Mouse (Mus musculus) erythroblast, embryonic 14.5 days (primary cell): ENCODE results near the gene Hbq1b. TPM values are rescaled to one million over a fixed set of nuclear protein-coding genes. Genes with fewer than 3 reads are reported as not detected.
A peak's percentile ranks its signal among the peaks of the same experiment; 100 is the strongest.
"Not testable (repeated sequence)": the region's sequence is repeated elsewhere in the genome, so short reads cannot be mapped to it uniquely, and the experiment has no call there.

Source experiments
- H3K27me3 ChIP-seq: 2 replicates; pipeline ENCODE4 v1.6.1; 2012; ENCODE audit warnings: inconsistent platforms; ENCODE audit not compliant: control insufficient read depth
- H3K36me3 ChIP-seq: 2 replicates; pipeline ENCODE4 v1.6.1; 2012; ENCODE audit warnings: mild to moderate bottlenecking, inconsistent platforms; ENCODE audit not compliant: control insufficient read depth
- H3K4me1 ChIP-seq: 2 replicates; pipeline ENCODE4 v1.6.1; 2012; ENCODE audit warnings: inconsistent platforms; ENCODE audit not compliant: control insufficient read depth
- H3K4me3 ChIP-seq: replicated peaks from 2 replicates; pipeline ENCODE3; 2012; ENCODE audit warnings: moderate library complexity, mild to moderate bottlenecking, inconsistent platforms
- H3K9me3 ChIP-seq: 2 replicates; pipeline ENCODE4 v1.6.1; 2012; ENCODE audit warnings: low read length, inconsistent platforms, mixed read lengths; ENCODE audit not compliant: control insufficient read depth
- GATA1 ChIP-seq: IDR thresholded peaks from 2 replicates; pipeline ENCODE4 v1.6.1; 2012; ENCODE audit warnings: low read length, inconsistent platforms, mixed read lengths
- TAL1 ChIP-seq: IDR thresholded peaks from 3 replicates; pipeline ENCODE4 v1.6.1; 2012; ENCODE audit warnings: low read length, inconsistent platforms, mixed read lengths
- polyA plus RNA-seq: library from polyadenylated mRNA; stranded (reverse); fragments of >175 nt; gene quantifications from 2 replicates; pipeline ENCODE4 v1.2.3, GENCODE M21; 2012

The Hbq1b gene
- polyA plus RNA-seq, 1 experiment, result 7.5 TPM

DNA sequence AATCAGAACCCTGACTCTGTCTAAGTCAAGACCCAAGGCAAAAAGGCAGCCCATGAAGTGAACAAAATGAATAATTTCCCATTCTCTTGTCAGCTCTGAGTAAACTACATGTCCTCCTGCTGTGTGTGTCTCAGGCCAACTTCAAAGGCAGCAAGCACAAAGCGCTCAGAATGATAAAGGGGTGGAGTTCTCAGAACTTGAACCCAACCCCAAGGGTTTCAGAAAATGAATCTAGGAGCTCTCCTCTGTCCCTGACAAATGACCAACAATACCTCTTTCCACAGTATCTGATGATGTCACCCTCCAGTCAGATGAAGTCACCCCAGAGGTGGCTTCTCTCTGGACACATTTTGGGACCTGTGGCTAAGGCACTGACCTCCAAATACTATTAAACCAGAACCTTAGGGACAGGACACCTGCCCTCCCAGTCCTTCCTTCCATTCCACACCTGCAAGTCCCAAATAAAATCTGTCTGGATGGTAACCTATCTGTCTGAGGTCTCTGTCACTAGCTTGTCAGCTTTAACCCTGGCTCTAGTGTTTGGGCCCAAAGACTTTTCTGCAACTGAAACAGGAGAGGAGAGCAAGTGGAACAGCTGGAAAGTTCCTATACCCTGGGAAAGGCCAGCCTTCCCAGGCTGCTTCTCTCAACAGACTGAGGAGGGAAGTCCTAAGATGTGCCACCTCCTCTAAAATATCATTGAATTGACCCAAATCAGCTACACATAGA, 5.2 kb upstream of the Hbq1b start:
- Histone ChIP-seq H3K9me3 (no peaks in the 10 kb centered on the region; the same call in 1 of the 2 replicates), H3K4me3 (peak overlapping the region; percentile 22), H3K4me1 (peaks cover 65% of the 10 kb centered on the region), H3K36me3 (peaks cover 27% of the 10 kb centered on the region), H3K27me3 (peaks cover 28% of the 10 kb centered on the region)
- no peak for TF ChIP-seq TAL1
- no peak for TF ChIP-seq GATA1

DNA sequence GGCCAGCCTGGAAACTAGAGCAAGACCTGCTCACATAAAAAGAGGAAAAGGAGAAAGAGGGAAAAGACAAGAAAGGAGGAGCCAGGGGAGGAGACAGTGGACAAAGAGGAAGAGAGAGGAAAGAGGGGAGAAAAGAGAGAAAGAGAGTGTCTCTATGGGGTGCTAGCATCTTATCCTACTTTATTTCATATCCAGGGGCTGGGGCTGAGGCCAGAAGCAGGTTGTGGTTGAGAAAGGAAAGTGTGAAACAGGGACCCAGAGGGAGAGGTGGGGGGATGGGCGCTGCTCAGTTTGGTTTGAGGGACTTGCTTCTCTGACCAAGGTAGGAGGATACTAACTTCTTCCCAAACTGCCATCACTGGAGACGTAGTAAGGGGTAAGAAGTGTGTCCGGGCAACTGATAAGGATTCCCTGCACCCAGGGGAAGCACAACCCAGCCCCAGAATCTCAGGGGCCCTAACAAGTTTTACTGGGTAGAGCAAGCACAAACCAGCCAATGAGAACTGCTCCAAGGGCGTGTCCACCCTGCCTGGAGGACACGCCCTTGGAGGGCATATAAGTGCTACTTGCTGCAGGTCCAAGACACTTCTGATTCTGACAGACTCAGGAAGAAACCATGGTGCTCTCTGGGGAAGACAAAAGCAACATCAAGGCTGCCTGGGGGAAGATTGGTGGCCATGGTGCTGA, 3.5 kb upstream of the Hbq1b start, which contains the start of gene Hba-a1:
Gene Hba-a1 (plus strand): TSS at position 421 of the 687 bp plus-strand sequence.
- not testable (repeated sequence) for H3K9me3 ChIP-seq
- H3K27me3 ChIP-seq, result peaks cover 12% of the 10 kb centered on the region
- H3K4me1 ChIP-seq, result peaks cover 66% of the 10 kb centered on the region
- H3K36me3 ChIP-seq, result peaks cover 34% of the 10 kb centered on the region
- H3K4me3 ChIP-seq, result peak within 1 kb of the TSS; percentile 67

DNA sequence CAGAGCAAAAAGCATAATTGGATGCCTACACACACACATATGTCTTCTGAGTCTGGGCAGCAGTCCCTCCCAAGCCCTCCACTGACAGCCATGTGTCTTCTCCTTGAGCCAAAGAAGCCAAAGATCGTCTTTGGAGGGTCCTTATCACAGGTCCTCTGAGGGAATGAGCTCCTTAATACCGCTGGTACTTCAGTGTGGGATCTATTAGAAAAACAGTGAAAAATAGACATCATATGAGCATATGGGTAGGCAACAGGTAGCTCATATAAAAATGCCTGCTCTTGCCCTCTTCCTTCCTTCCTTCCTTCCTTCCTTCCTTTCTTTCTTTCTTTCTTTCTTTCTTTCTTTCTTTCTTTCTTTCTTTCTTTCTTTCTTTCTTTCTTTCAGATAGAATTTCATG, 2.2 kb upstream of the Hbq1b start:
- H3K27me3 ChIP-seq, H3K9me3 ChIP-seq: not testable (repeated sequence)
- Histone ChIP-seq H3K36me3 (peaks cover 42% of the 10 kb centered on the region), H3K4me1 (peaks cover 66% of the 10 kb centered on the region), H3K4me3 (peak overlapping the region; percentile 67)

DNA sequence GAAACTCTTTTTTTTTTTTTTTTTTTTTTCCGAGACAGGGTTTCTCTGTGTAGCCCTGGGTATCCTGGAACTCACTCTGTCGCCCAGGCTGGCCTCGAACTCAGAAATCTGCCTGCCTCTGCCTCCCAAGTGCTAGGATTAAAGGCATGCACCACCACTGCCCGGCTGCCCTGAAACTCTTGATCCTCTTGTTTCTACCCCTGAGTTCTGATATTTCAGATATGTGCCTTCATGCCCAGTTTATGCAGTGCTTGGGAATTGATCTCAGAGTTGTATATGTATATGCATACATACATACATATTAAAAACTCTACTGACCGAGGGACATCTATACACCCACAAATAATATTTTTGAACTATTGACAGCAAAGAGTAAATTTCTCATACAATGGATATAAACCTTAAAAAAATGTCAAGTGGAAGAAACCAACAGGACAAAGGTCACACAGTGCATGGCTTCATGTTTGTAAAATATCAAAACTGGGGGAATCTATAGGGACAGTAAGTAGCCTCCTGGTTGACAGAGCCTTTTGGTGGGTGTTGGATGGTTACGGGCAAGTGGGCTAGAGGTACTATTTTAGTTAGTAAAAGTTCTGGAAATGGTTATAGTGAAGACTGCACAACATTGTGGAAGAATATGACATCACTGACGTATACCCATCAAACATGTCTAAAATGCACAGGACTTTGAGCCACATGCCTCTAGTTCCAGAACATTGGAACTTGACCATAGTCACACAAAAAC, 1.6 kb upstream of the Hbq1b start:
- Histone ChIP-seq H3K27me3 (no peaks in the 10 kb centered on the region; the same call in 1 of the 2 replicates), H3K36me3 (peaks cover 48% of the 10 kb centered on the region), H3K4me1 (peaks cover 66% of the 10 kb centered on the region), H3K4me3 (peak overlapping the region; percentile 67), H3K9me3 (no peaks in the 10 kb centered on the region)
- TF ChIP-seq TAL1 (no peak), GATA1 (no peak)

DNA sequence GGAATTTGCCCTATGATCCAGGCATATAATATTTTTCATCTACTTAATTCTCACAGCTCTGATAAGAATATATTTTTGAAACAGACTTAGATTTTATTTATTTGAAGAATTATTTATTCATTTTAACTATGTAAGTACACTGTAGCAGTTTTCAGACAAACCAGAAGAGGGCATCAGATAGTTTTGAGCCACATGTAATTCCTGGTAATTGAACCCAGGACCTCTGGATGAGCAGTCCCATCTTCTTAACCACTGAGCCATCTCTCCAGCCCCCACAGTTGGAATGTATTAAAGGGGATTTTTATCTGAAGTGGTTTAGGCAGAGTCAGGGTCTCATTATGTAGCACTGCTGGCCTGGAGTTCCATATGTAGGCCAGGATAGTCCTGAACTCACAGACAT, 878 bp upstream of the Hbq1b start:
- Histone ChIP-seq H3K4me1 (peaks cover 65% of the 10 kb centered on the region), H3K4me3 (peak overlapping the region; percentile 67), H3K36me3 (peaks cover 54% of the 10 kb centered on the region)
- not testable (repeated sequence) for H3K9me3 ChIP-seq, H3K27me3 ChIP-seq

DNA sequence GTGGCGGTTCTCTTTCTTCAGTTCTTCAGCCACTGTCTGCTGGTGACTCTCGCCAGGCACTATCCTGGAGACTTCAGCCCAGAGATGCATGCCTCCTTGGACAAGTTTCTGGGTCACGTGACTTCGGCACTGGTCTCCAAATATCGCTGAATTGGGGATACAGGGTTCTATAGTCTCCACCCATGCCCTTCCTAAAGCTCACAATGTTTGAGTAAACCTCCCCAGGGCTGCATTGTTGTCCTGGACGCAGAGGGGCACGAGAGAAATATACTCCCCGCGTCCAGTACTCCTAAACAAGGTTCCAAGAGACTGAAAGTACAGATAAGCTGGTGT, 694 bp downstream of the Hbq1b start:
- TF ChIP-seq TAL1 (no peak), GATA1 (no peak)
- Histone ChIP-seq H3K4me3 (peak overlapping the region; percentile 70), H3K9me3 (no peaks in the 10 kb centered on the region), H3K36me3 (peaks cover 70% of the 10 kb centered on the region), H3K4me1 (peaks cover 65% of the 10 kb centered on the region), H3K27me3 (no peaks in the 10 kb centered on the region; the same call in 1 of the 2 replicates)

DNA sequence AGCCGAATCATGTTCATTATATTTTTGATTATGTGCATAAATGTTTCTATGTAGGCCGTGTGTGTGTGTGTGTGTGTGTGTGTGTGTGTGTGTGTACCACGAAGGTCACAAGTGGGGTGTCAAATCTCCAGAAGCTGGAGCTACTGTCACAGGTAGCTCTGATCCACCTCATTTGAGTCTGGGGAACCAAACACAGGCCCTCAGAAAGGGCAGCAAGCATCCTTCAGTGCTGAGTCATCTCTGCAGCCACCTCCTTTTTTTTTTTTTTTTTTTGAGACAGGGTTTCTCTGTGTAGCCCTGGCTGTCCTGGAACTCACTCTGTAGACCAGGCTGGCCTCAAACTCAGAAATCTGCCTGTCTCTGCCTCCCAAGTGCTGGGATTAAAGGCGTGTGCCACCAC, 6.1 kb downstream of the Hbq1b start:
- H3K9me3 ChIP-seq, H3K27me3 ChIP-seq: not testable (repeated sequence)
- H3K4me1 ChIP-seq, result peaks cover 70% of the 10 kb centered on the region
- H3K36me3 ChIP-seq, result peaks cover 72% of the 10 kb centered on the region
- peak overlapping the region; percentile 32 for H3K4me3 ChIP-seq

DNA sequence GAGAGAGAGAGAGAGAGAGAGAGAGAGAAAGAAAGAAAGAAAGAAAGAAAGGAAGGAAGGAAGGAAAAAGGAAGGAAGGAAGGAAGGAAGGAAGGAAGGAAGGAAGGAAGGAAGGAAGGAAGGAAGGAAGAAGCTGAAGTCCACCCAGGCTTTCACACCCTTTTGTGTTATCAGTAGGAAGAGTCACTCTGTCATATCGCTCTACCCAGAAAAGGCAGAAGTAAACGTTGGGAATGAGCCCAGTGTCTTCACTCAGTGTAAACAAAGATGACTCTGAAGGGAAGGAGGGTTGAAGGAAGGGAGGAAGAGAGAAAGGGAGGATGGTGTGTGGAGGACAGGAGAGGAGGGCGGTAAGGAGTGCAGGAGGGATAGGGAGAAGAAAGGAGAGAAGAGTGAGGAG, 6.7 kb downstream of the Hbq1b start:
- not testable (repeated sequence) for H3K9me3 ChIP-seq, H3K27me3 ChIP-seq
- Histone ChIP-seq H3K4me1 (peaks cover 65% of the 10 kb centered on the region), H3K36me3 (peaks cover 73% of the 10 kb centered on the region), H3K4me3 (peak overlapping the region; percentile 58)

DNA sequence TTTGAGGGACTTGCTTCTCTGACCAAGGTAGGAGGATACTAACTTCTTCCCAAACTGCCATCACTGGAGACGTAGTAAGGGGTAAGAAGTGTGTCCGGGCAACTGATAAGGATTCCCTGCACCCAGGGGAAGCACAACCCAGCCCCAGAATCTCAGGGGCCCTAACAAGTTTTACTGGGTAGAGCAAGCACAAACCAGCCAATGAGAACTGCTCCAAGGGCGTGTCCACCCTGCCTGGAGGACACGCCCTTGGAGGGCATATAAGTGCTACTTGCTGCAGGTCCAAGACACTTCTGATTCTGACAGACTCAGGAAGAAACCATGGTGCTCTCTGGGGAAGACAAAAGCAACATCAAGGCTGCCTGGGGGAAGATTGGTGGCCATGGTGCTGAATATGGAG, 9.4 kb downstream of the Hbq1b start, which contains the start of gene Hba-a2:
Gene Hba-a2 (plus strand): TSS at position 287 of the 400 bp plus-strand sequence.
- not testable (repeated sequence) for H3K9me3 ChIP-seq, H3K27me3 ChIP-seq
- Histone ChIP-seq H3K4me1 (peaks cover 52% of the 10 kb centered on the region), H3K36me3 (peaks cover 55% of the 10 kb centered on the region), H3K4me3 (peak within 1 kb of the TSS; percentile 65)

DNA sequence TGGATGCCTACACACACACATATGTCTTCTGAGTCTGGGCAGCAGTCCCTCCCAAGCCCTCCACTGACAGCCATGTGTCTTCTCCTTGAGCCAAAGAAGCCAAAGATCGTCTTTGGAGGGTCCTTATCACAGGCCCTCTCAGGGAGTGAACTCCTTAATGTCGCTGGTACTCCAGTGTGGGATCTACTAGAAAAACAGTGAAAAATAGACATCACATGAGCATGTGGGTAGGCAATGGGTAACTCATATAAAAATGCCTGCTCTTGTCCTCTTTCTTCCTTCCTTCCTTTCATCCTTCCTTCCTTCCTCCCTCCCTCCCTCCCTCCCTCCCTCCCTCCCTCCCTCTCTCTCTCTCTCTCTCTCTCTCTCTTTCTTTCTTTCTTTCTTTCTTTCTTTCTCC, 10.7 kb downstream of the Hbq1b start:
- Histone ChIP-seq H3K27me3 (peaks cover 11% of the 10 kb centered on the region), H3K4me3 (peak overlapping the region; percentile 65), H3K4me1 (peaks cover 51% of the 10 kb centered on the region), H3K36me3 (peaks cover 55% of the 10 kb centered on the region)
- H3K9me3 ChIP-seq, result not testable (repeated sequence)
